Mouse (Mus musculus) testis, postnatal 14 days (tissue): ENCODE data around the gene Drd1.

ENCODE experiments used
- DNase-seq: peaks from one replicate; pipeline ENCODE4 v3.0.0; 2021; ENCODE audit warnings: low spot score

Drd1 gene

DNA sequence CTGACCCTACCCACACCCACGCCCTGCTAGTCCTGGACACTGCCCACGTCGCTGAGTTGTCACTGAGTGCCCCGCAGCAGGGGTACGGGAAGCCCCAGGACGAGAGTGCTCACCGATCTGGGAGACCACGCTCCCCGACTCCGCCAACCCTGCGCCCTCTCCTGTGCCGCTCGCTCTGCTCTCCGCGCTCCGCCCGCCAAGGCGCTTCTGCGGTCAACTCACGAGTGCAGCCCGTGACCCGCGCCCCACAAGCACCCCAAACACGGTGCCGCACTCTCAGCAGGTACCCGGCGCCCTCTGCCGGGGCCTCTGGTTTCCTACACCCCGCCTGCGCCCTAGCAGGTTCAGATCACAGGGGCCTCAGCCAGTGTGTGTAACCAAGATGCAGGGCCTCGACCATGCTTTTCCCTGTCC is at the start of gene Drd1:
TSS of gene Drd1 (minus strand) at position 258 of the 414 bp plus-strand sequence.
- peak; percentile 19 for DNase-seq

DNA sequence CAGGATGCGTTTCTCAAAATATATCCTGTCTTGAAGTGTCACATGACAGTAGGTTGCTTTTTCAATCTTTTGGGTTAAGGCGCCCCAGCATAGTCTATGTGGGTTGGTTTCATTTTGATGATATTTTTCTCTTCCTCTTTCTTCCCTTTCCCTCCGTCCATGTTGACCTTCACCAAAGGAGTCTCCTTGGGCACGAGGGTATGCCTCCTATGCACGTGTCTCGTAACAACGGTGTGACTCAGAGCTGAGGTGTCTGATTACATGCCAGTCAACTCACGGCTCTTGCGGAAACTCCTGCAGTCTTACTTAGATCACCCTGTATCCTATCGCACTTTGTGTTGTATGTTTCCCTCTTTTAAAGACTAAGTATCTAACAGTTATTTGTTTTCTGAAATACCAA is 48.4 kb upstream of the Drd1 start:
- no peak for DNase-seq

DNA sequence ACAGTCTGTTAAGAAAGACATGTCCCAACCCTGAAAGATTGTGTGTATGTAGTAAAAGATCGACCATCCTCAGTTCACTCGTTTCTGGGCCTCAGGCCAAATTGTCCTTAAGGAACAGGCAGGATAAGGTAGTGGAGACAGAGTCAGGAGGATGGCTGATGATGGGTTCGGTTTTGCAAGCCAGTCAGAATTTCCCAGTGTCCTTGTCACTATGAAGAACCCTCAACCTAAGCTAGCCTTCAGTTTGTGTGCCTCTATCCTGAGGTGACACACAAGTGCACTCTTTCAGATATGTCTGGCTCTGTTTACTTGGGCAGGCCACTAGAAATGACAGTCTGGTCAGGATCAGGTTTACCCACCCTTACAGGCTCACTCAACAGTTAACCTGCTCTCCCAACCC is 47.8 kb upstream of the Drd1 start:
- no peak for DNase-seq

DNA sequence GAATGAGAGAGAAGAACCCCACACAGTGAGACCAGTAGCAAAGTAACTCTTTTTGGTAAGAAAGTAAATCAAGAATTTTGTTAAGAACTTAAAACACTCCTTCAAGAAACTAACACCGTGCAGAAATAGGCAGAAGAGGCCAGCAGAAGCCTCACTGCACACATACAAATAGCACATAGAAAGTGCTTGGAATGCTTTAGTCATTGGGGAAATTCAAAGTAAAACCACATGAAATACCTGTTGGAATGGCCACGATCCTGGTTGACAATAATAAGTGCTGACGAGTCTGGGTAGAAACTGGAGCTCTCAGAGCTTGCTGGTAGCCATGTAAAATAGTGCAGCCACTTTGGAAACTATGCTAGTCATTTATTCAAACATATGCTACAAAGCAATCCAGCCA is 46.6 kb upstream of the Drd1 start:
- no peak for DNase-seq

DNA sequence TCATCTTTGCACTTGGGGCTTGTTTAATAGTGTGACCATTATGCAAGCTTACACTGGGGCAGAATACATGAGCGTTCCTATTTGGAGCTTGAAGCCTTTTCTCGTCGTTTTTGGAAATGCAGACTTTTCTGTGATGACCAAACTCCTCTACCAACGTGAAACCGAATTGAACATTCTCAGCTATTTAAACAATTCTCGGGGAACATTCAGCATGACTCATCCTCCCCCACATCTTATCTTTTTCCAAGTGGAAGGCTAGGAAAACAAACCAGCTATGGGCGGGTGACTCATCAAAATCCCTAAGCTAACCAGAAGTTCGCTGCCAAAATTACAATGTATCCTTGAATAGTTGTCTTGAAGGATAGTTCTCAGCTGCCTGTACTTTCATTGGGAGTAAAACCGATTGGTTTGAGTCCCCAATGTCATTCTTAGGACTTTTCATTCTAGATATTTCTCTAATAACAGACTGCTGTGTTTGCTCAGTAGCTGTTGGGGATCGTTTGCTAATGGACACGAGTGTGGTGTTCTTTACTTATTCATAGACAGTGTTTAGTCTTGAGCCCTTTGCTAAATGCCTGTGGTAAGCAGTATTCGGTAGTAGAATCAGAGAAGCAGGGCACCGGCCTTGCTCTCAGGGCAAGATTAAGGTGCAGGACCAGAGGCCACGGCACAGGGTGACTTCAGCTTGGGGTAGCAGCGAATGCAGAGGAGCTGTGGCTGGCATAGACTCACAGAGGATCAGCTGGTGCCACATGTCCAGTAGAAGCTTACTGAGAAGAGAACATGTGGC is 45.7 kb upstream of the Drd1 start:
- peak; percentile 30 for DNase-seq

DNA sequence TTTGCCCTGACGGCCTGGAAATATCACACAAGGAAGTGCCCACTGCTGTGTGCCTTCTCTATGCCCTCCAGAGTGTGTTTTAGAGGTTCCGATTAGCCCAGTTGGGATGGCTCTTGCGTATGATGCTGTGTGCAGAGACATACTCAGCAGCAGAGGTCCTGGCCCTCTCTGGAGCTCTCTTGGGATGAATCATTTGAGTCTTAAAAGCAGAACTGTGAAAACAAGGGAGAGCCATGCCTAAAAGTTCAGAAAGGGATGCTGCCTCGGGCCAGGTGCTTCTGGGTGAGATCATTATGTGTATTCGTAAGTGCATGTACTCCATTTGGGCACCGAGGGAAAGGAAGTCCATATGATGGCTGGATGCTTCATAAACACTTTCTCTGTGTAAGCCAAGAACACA is 42.3 kb upstream of the Drd1 start:
- DNase-seq, result no peak

DNA sequence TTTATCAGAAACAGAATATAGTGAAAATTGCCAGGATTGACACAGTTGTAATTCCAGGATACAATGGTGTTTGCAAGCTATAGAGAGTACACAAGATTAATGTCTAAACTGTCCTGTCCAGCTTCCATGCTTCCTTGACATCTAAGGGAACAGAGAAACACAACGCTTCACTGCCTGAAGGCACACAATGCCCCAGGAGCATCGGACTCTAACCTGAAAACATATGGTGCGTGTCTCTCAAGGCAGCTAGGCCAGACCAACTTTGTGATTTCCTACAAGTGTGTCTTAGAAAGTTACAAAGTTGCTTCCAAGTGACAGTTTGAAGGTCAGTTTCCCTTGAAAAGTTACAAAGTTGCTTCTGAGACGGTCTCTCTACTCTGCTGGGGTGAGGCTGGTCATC is 41.7 kb upstream of the Drd1 start:
- peak; percentile 25 for DNase-seq

DNA sequence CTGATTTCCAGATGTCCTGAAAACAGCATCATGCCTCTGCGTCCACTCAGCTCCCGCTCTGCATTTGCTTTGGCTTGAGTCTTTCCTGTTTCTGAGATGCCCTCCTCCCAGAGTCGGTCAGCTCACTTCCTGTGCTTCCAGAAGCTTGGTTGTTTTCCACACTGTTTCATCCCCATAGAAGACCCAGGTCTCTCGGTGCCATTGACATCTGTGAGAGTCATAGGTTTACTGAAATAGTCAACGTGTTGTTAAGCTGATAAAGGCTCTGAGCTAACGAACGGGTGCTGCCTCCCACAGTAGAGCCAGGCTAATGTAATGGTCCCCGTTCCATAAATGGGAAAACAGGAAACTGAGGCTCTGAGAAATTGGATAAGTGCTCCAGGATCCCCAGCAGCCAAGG is 40.2 kb upstream of the Drd1 start:
- no peak for DNase-seq

DNA sequence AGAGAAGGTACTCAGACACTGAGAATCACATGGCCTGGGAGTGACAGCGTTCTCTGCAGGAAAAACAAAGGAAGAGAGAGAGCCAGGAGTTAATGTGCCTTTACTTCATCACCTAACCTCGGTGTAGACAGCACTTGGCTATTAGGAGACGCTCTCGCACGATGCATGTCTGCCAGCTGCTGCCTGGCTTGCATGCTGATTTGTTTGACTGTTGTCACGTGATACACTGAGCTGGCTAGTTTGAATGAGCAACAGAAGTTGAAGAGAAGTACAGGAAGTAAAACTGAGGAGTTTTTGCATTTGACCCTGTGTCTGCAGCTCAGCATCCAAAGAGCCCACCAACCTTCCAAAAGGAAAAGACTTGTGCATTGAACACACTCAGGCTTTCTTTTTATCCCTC is 39.5 kb upstream of the Drd1 start:
- no peak for DNase-seq

DNA sequence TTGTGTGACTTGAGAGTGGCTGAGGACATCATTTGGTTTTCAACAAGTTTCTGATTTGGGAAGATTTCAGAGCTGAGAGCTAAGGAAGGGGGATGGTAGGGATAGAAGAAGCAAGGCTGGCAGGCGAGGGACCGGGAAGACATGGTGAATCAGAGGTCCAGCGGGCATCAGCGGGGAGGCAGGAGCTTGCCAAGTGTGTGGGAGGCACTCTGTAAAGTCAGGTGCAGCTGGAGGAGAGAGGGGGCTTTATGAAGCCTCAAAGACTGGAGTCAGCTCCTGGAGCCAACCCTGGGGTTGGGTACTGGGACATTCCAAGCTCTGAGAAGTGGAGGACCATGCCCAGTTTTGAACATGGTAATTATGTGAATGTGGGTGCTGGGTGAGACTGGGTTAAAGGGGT is 38.8 kb upstream of the Drd1 start:
- DNase-seq, result no peak

DNA sequence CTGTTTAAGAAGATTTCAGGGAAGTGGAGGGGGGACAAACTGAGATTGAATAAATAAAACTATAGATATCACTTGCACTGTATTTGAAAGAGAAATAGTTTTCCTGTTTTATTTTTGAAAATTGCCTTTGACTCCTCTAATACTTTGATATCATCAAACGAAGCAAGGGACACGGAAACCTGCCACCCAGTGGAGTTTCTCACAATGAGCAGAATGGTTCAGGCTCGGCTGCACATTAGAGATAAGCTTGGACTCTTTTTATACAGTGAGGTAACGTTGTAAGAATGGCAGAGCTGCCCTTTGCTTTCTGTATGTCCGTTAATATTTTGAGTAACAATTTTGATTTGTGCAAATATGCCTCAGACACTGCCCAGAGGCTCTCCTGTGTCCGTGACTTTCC is 36.2 kb upstream of the Drd1 start:
- DNase-seq, result no peak

DNA sequence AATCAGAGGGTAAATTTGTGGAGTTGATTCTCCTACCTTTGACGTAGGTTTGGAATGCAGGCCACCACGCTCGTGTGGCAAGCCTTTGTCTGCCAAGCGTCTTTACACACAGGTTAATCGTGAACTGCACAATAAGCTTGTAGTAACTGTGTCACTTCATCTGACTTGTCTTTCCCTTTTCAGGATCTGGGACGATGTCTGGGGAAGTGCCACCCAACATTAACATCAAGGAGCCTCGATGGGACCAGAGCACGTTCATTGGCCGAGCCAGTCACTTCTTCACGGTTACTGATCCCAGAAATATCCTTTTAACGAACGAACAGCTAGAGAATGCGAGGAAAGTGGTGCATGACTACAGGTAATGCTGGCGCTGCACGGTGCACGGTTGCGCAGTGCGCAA is 29.8 kb upstream of the Drd1 start:
- no peak for DNase-seq

DNA sequence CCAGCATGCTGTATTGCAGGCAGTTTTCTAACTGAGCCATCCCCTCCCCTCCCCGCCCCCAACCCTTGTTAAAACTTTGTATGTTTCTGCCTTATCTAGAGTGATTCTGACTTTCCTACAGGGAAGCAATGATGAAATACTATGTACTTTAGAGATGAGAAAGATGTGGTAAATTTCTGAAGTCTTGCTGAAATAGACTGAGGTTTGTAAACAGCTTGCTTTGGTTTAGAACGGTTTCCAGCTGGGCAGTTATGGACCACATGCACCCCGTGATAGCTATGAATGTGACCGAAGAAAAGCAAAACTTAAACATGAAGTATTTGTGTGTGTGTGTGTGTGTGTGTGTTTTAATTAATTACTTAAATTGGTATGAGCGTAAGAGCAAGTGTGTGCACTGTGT is 29.3 kb upstream of the Drd1 start:
- no peak for DNase-seq

DNA sequence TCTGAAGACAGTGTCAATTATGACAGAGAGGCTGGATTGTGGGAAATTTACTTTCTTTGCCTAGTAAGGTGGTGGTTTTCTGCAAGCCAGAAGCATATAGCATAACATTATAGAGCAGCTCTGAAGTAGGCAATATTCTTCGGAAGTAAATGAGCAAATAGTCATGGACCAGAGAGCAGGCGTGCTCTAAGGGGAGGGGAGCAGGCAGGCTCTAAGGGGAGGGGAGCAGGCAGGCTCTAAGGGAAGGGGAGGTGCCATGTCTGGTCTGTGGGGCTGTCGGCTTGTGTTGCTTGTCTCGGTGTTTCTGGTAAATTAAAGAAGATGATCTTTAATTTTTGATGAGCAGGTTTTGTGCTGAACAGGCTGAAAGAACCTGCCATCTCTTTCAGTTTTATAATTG is 28.7 kb upstream of the Drd1 start:
- DNase-seq, result no peak

DNA sequence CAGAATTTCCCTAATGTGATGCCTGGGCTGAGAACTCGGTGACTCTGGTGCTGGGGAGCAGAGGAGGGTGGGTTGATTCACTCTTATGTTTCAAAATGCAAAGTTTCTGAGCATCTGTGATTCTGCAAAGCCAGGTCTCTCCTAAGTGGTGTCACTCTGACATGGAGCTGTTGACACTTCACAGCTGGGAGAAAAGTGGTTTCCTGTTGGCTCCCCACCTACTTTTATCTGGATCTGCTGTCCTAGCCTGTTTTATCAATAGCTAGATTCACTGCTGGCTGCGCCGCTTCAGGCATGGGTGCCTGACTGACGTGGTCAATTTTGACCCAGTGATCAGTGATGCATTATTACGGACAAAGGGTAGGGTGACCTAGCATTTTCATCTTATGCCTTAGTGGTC is 27.4 kb upstream of the Drd1 start:
- DNase-seq, result no peak

DNA sequence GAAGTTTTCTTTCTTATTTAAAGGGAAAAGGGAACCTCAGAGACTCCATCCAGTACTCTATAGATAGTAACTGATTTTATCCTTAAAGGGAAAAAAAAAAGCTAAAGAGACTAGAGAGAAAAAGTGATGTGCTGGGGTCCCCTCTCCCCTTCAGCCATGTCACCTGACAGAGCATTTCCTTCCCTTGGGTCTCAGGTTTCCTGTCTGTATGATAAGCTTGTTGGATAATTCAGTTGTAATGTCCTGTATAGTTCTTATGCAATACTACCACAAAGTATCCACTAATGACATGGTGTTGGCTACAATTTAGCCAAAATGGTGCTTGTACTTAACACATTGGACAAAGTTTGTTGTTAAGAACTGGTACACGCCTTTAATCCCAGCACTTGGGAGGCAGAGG is 25.3 kb upstream of the Drd1 start:
- DNase-seq, result no peak

DNA sequence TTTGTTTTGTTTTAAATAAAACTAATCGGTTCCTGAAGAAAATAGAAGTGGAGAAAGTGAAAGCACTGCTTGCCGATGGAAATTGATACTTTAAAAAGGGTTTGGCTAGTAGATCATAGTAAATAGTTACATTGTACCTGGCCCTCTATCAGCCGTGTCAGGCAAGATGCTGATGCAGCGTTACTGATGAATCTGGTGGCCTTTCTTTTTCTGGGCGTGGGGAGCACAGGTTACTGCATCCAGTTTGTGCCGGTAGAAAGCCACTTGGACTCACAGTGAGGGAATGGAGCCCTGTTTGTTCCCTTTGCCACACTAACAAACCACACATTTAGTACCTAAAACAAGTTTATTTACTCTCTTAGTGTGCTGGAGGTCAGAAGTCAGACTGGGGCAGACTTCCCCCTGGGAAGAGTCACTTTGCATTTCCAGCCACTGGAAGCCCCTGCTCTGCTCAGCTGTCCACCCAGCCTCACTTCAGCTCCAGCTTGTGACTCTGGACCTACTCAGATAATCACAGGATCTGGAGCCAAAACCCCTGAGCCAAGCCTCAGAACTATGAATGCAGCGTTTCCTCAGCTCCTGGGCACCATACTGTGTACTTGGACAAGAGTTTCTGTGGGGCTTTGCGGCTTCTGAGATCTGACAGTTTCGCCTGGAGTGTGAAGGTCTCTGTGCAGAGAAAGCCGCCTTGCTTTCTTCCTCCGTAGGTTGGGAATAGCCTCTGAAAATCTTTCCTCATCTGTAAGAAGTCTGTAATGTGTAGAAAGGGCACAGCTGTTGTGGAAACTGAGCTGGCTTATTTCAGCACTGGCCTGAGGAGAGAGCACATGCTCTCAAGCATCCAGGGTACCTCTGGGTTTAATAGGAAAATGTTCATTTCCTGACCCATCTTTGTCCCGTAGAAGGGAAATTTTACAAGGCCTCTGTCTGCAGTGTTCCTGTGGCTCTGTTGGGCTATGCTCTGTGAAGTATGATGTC is 24.6 kb upstream of the Drd1 start:
- no peak for DNase-seq

DNA sequence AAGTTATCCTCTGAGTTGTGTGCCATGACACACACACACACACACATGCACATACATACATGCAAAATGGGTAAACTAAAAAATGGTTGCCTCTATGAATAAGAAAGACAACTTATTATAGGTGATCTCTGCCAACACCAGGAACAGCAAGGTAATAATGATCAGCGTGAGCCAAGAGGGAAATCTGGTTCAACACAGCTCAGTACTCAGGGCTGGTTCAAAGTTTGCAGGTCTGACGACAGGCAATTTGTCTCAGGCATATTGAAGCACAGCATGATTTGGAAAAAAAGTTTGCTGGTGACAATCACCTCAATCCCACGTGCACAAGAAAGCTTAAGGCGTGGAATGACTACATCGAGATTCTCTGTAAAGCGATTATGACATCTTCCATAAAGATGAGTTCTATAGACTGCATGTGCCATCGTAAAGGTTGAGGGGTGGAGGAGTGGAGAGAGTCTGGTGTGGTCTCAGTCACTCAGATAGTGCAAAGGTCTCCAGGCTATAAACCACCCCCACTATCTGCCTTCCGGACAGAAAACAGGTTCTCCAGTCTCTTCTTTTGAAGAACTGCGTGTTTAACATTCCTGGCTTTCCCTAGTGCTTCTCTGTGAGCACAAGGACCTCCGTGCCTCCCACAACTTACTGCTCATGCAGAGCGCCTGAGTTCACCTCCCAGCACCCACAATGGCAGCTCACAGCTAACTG is 22.1 kb upstream of the Drd1 start:
- no peak for DNase-seq

DNA sequence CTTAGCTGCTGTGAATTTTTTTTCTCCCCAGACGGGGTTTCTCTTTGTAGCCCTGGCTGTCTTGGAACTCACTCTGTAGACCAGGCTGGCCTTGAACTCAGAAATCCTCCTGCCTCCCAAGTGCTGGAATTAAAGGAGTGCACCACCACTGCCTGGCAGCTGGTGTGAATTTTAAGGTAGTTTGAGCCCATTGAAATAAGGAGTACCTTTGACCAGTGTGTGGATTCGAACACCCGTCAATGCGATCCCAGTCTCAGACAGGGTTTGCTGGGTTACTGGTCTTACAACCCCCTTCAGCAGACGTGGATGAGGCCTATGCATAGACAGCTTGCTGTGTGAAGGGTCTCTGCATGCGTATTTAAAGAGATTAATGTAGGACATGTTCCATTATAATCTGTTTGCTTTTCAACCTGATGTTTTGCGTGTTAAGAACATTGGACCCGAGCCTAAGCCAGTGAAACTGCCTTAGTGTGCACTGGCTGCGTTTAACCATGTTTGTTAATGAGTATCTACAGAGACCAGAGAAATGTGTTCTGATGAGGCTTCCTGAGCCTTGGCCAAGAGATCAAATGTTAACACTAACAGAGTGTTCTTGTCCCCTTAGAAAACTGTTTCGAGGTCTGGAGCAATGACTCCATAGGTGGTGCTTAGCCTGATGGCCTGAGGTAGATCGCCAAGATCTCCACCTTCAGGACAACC is 21.4 kb upstream of the Drd1 start:
- no peak for DNase-seq

DNA sequence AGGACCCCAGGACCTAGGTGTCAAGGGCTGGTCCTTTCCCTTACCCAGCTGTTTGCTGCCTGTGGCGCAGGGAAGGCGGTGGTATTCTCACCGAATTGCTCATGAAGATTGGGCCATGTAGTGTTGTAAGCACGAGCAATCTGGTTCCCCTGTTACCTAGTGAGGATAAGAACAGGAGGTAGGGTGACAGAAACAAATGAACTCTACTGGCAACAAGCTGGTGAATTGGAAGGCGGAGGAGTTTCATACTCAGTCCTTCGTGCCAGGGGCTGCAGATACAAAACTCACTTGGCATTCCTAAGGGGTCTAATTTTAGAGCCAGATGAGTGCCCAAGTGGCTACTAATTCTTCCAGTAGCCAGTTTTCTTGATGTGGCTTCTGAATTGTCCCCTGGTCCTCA is 20.5 kb upstream of the Drd1 start:
- no peak for DNase-seq

DNA sequence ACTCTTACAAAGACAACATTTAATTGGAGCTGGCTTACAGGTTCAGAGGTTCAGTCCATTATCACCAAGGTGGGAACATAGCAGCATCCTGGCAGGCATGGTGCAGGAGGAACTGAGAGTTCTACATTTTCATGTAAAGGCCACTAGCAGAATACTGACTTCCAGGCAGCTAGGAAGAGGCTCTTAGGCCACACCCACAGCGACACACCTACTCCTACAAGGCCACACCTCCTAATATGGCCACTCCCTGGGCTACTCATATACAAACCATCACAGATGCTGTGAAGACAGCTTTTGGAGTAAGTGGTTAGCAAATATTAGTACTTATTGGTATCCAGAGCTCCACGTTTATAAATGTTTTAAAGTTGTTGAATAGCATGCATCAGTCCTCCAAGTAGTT is 19.9 kb upstream of the Drd1 start:
- no peak for DNase-seq

DNA sequence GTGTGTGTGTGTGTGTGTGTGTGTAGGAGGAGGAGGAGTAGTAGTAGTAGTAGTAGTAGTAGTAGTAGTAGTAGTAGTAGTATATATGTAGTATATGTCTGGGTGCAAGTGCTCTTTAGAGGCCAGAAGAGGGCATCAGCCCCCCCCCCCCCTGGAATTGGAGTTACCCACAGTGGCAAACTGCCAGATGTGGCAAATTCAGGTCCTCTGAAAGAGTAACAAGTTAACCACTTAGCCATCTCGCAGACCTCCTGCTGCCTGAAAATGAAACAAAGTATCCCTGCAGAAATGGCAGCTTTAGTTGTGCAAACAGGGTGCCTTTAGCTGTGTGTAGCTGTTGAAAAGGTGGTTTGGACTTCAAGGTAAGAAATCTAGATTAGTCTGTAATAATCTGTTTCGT is 18.0 kb upstream of the Drd1 start:
- peak; percentile 60 for DNase-seq
